Mouse (Mus musculus) spleen, adult 18-20 months (tissue): ENCODE measurements around the gene Lrrc4.

Source experiments
- DNase-seq, 2 experiments: peaks; one replicate each; pipeline ENCODE4 v3.0.0; 2022; ENCODE audit warnings: mixed read lengths in 2 of 2

Gene Lrrc4

DNA sequence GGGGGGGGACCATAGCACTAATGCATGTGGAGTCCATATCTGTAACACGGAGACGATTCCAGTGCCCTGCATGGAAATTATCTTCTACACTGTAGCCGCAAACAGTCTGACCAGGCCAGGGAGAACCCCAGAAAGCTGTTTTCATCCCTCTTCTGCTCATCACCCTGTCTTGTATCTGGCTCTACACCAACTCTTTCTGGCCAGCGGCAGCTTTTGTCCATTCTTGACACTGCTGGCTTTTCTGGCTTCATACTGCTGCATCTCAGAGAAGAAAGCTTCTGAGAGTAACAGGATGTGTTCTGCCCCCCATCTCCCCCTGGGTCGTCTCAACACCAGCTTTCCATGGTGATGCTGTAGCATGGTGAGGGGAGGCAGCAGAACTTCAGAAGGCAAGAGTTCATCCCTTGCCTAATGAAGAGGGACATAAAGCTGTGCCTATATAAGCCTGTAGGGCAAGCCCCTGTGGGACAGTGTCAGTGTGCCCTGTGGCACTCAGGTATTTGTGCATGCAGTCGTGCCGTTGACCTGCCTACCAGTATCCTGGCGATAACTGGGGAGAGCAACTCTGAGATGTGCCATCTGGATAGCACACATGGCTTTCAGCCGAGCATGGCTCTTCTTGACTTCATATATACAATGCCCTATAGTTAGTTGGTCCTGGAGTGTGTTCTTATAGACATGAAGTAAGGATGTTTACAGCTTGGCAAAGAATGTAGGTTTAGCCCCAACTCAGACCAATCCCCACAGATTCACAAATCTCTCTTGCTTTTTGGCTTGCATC lies 111.0 kb downstream of the Lrrc4 start:
- DNase-seq = no peak

DNA sequence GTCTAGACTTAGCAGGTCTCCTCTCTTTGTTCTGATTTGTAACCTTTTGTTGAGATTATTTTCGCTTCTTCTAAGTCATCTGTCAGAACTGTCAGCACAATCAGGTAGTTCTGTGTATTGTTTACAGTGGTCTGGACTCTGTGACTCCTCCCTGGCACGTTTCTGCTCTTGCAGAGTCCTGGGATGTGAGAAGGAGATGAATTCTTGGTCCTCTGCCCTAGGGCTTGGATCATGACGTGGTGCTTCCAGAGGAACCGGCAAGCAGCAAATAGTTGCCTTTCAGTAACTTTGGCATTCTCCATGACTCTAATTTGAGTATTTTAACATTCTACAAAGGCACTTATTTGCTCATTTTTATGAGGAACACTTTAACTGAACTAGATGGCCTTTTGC lies 113.7 kb downstream of the Lrrc4 start:
- no peak for DNase-seq

DNA sequence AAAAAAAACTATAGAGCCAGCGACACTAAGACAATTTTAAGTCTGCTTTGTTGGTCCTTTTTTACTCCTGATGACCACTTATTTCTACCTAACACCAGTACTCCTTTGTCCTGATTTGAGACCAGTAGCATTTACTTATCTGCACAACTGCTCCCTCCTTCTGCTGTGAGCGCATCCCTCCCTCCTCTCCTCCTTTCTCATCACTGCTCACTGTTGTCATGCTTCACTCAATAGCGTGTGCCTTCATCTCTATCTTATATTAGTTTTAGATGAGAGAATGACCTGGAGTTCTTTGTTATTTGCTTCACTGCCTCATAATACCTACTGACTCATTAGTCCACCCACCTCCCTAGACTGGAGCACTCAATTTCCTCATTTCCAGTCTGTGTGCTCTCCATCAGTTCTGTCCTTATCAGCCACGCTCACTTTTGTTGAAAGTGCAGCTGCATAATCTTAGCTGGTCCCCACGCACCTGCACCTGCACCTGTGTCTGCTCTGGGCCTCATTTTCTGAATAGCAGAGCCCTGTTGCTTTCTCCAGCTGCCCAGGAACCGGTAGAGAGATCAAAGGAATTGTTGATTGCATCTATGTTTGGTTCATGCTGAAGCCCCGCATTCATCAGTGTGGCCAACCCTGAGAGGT lies 114.2 kb downstream of the Lrrc4 start:
- no peak for DNase-seq

DNA sequence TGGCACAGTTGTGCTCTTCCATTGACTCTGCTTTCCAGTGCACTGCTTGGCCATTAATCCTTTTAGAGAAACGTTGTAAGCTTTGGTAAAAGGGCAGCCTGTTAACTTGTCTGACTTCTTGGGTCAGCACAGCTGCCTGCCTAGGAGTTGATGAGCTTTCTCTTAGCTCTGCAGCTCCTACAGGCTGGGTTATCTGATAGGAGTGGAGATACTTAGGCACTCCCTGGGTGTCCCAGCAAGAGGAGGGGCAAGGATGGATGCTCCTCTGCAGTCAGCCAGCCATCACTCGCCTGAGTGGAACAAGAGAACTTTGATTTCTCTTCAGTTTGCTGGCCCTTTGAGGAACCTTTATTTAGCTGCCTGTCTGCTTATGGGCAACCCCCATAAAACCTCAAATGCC lies 121.5 kb downstream of the Lrrc4 start:
- DNase-seq = no peak

DNA sequence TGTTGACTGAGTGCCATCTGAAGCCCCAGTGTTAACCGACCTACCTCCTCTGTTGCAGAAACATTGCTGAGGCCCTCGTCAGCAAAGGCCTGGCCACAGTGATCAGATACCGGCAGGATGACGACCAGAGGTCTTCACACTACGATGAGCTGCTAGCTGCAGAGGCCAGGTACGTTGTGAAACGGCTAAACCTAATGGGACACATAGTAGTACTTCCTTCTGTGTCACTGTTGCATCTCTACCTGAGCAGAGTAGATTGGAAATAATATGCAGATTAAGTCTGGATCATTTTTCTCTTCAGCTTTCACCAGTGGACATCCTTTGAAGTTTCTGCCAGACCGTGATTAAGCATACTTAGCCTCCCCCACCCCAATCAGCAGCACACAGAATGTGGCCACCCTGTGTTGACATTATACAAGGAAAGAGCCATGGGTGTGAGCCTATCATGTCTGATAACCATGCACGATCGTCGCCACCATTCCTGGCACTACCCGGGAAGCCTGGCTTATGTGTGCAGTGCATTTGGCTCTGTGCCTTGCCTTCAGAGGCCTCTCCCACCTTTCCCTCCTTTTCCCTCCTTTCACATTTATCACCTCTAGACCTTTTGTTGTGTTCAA lies 124.5 kb downstream of the Lrrc4 start:
- DNase-seq = no peak

DNA sequence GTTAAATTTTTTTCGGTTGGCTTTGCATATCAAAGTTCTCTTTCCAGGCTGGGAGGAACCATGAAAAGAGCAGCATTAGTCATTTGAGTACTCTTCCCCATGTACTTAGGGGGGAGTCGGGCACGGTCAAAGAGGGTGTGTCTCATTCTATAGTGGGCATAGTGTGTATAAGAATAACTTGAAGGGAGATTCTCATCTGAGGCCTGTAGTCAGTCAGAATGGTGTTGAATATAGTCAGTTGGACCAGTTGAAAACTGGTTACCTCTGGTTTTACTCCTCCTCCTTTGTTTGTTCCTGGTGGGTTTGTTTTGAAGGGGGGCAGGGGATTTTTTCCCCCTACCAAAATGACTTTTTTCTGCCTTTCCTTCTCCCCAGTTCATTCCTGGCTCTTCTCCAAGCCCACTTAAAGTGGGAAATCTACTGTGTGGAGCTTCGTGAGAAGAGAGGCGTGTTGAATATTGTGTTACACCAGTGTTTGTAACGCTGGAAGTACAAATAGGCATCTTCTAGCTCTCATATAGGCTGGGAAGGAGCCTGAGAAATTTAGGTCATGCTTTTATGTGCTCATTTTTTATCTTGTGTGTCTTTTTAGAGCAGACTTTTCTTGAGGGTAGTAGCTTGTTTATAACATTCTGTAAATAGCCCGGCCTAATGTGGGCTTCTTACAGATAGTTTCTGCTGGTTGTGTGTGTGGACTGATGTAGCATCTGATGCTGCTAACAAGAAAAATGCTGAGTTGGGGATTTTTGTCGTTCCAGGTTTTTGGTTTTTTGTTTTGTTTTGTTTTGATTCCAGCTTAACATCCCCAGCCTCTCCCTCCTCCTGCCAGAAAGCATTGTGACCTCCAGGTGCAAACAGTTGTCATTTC lies 125.2 kb downstream of the Lrrc4 start:
- no peak for DNase-seq

DNA sequence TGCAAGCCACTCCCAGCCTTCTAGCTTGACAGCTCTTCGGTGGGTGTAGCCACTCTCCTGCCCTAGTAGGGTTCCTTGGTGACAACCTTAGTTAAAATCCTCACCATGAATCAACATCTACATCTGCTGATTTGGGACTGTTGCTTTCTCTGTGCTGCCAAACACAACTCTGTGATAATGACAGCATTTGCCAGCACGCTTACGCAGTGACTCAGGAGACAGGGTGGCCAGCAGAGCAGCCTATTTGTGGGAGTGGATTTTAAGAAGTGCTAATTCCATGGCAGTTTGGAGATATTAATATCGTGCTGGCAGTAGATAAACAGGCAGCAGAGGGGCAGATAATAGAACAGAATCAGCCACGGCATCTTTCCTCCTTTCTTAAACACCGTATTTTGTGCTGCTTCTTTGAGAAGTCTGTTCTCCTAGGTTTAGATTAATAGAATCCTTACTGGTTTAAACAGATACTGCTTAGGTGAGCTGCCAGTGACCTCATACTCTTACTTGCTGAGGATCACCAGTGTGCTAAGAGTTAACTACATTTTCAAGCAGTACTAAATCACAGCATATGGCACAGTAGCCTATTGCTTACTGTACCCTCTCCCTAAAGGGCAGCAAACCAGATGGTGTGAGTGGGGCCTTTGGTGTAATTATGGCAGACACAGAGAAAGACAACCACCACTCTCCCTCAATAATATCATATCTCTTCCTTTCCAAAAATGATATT lies 126.0 kb downstream of the Lrrc4 start:
- no peak for DNase-seq

DNA sequence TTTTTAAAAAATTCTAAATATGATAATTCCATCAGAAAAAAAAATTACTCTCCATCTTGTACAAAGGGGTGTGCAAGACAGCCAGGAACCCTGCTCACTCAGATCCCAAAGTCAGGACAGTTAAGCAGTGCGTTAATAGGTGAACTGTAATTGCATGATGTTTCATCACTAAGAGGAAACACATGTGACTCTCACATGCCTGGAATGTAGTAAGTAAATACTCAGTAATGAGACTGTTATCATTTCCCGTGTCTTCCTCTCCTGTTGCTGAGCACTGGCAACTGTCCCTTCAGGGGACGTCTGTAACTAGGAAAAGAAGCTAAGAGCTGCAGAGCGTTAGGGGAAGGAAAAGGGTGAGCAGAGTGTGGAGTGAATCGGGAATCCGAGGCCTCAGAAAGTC lies 126.9 kb downstream of the Lrrc4 start:
- DNase-seq = no peak

DNA sequence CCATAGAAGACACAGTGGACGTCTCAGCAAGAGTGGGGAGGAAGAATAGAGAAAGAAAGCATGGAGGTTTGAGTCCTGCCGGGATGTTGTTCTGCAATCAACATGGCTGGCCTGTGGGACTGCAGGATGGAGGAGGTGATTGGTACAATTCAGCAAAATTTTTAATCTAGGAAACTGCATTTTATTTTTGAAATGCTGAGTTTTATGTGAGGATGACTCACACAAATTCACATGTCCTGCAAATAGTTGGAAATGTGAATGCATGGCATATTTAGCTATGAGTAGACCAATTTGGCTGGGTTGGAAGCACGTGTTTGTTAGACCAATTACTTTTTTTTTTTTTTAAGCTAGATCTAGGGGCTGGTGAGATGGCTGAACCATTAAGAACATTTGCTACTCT lies 134.3 kb downstream of the Lrrc4 start:
- no peak for DNase-seq

DNA sequence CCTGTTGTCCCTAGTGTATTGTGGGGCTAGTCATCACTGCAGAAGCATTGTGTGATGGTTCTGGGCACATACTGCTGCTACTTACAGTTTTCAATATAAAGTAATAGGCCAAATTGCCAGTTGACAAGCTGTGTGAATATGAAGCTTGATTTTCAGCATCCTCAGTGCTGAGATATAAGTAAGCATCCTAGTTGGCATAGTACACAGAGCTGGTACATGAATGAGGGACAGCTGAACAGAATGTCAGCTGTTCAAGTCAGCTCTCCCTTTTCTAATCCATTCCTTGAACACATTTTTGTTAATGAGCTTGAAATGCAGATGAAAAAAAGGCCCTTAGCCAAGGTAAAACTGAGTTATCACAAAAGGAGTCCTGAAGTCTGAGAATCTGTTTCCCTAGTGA lies 138.9 kb downstream of the Lrrc4 start:
- no peak for DNase-seq

DNA sequence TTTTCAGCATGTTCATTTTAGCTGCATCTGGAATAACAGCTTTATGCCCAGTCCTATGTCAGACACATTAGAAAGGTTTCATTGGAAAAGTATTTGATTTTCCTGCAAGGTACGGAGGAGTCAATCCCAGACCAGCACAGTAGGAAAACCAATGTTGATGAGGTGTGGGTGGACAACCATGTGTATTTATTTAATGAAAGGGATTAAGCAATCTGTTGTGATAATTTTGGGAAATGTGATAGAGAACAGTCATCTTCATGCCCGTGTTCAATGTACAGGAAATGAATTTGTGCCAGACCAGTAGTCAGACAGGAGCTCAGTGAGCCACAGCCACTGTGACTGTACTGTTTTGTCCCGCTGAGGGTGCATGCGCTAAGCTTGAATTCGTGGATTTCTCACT lies 143.8 kb downstream of the Lrrc4 start:
- DNase-seq = no peak

DNA sequence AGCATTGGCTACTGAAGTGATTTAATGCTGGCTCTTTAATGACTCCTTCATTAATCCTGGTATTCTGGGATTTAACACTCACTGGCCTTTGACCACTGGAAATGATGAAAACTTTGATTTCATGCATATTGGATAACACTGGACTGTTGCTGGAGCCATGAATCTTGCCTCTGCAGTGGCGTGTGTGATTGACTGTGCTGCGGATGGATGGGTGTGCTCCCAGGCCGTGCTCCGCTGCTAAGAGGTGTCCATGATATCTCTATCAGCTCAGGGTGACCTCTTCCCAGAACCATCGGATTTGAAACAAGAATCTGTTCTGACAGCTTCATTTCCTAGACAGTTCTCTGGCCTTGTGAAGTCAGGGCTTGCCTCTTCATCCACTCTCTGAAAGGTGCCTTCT lies 145.8 kb downstream of the Lrrc4 start:
- DNase-seq = no peak

DNA sequence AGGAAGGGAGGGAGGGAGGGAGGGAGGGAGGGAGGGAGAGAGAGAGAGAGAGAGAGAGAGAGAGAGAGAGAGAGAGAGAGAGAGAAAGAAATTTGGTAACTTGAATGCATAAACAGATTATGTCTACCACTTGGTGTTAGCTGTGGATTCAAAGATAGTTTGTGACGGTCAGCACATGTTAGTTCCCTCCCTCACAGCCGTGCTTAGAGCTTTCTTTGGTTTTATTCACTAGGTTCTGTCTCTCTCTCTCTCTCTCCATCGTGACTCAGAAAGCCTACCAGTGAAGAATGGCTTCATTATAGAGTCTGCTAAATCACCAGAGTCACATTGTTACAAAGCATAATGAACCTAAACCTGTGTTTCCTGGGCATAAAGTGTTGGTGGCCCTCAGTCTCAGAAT lies 146.5 kb downstream of the Lrrc4 start:
- DNase-seq = no peak

DNA sequence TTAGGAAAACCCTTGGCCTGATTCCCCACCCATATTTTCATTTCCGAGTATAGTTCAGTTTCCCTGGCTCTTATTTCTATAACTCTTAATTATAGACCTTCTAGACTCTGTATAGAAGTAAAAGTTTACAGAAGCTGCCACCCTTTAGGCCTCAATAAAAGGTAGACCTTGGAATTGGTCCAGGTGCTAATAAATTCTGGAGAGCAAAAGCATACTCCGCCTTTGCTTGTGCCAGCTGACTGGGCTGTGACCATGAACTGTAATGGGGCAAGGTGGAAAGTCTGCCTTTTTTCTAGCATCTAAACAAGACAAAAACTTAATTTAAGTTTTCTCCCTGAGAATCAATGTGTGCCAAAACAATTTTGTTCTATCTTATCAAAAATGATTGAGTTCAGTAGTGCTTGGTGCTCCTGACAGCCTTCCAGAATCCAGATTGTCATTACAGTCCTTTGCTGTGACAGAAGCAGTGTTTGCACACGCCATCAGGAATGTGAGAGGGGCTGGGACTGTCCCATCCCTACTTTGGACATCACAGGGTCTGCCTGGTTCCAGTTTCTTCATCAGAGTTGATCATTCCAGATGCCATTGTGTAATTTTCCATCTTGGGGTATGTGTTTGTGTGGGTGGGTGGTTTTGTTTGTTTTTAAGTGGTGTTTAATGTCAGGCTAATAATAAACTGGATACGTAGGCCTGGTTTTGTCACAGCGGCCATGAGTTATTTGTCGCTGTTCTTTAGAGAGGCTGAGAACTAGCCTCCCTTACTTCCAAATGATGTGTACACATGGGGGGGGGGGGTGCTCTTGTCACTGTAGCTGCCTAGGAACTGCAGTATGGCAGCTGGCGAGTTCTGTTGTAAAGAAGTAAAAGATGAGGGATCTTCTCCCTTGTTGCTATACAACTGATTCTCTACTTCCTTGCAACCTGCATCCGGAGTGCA lies 149.8 kb downstream of the Lrrc4 start:
- no peak for DNase-seq

DNA sequence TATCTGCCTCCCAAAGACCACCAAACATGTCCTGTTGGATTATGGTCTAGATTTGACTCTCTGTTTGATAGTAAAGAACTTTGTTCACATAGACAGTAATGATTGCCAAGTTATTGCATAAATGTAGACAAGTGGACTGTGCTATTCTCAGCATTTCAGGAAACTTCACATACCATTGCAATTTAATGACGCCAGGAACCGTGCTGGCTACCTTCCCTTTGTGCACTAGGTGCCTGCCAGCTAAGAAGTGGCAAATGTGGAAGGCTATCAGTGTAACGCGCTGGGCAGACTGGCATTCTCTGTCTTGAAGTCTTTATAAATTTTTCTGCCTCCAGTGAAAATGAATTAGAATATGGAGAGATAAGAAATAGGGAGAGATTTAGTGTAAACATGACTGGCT lies 151.0 kb downstream of the Lrrc4 start:
- no peak for DNase-seq

DNA sequence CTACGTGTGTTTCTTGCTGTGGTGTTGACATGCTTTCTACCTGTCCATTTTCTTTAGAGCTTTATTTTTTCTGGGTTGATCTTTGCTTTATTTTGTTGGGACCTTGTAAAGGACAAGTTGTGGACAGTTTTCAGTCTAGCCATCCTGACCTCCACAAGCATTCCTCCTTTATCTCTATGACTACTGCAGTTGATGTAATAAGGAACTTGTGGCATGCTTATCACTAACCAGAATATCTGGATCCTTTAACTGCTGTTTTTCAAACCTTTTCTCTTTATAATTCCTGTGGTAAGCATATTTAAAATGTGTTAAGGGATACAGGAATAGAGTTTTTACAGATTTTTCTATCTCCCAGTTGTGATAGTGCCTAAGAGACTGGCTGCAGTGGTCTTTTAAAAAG lies 152.7 kb downstream of the Lrrc4 start:
- no peak for DNase-seq

DNA sequence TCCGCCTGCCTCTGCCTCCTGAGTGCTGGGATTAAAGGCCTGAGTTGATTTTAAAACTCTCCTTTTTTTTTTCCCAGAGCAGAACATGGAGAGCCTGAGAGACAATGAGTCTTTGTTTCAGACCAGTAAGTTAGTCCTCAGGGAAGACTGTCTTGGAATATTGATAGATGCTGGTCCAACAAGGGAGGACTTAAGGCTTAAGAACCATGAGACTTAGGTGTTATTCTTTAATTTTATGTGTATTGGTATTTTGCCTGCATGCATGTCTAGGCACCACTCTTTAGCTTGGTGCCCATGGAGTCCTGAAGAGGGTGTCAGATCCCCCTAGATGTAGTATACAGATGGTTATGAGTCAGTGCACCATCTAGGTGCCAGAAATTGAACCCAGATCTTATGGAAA lies 156.9 kb downstream of the Lrrc4 start:
- no peak for DNase-seq

DNA sequence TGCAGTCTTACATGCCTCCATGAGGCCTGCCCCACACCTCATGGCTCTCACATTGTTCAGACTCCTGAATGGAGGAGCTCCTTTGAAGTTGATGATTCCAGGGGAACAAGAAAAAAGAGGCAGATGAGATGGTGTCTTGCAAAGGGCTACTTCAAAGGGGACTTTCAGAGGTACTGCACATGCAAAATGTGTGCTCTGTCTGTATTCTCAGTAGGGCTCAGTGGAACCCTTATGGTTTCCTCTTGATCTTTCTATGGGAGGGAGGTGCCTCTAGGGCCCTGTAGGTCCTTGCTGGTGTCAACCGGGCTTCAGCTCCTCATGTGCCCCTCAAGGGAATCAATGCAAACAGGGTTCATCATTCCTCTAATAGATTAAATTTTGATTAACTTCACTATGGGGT lies 159.2 kb downstream of the Lrrc4 start:
- no peak for DNase-seq

DNA sequence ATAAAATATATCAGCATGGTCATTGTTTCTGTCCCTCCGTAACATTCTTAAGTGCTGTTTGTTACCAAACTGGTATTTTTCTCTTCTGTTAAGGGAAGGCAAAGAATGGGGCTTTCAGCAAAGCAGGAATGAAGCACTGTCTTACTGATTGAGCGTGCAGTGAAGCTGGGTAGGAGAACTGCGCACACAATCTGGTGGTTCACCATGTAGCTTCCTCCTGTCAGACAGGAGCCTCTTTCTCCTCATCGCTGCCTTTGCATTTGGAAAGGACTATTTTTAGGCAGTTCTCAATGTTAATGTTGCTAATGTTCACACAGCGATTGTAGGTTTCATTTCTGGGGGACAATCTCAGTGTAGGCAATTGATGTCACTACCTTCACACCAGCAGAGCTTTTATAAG lies 162.3 kb downstream of the Lrrc4 start:
- no peak for DNase-seq

DNA sequence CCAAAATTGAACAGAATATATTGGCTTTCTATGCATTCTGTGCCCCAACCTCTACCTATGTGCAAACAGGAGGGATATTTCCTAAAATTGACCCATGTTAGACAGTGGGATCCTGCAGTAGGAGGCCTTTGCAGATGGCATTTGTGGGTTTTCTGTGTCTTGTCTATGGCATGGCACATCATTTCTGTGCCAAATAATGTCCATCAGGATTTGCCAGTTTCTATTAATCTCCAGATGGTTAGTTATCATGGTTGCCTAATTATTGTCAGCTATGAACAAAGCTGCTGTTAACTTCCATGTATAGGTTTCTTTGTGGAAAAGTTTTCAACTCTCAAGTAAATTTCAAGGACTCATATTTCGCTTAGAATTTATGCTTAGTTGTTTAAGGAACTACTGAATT lies 164.0 kb downstream of the Lrrc4 start:
- no peak for DNase-seq

DNA sequence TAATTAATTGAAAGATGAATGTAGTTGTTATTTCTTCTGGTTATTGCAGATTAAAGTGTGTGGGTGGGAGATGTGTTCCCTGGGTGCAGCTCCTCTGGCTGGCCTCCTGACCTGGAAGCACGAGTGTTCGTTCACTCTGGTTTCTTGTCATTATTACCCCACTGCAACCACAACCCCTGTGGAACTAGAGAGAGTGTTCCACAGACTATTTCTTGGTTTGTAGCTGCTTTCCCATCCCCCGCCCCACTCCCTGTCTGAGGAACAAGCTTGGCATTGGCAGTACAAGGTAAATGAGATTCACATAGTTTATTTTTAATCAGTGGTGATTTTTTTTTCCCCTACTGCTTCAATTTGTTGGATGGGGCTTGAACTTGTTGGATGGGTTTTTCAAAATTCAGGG lies 166.8 kb downstream of the Lrrc4 start:
- no peak for DNase-seq

DNA sequence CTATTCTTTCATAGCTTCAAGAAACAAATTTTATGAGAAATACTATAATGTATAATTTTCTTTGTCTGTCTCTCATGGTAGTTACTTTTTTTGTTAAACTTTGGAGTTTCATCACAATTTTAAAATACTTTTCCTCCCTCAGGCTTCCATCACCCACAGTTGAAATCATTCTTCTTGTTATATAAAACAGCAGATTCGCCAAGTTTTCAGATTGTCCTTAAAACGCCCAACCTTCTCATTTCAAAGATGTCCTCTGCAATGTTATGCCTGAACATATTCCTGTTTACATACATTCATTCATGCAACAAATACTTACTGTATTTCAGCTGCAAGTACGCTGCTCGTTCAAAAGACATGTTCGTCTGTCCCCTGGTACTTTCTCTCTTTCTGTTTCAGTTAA lies 167.9 kb downstream of the Lrrc4 start:
- DNase-seq = no peak
